Mouse (Mus musculus) liver, postnatal 0 days (tissue): ENCODE measurements around the gene Scube3.

Source experiments
- CTCF ChIP-seq: sonication (generic); IDR thresholded peaks from 2 replicates; pipeline ENCODE4 v1.5.1; 2016; ENCODE audit warnings: antibody characterized with exemption, low read depth
- EP300 ChIP-seq: IDR thresholded peaks from 2 replicates; pipeline ENCODE4 v1.6.1; 2016; ENCODE audit warnings: antibody characterized with exemption, low read depth, mild to moderate bottlenecking

- TF ChIP-seq CTCF (no peak), EP300 (no peak)
These were observed 35.7 kb downstream of the Scube3 start for GRCm38 (mm10) chr17:28177540-28178046.
